Mouse (Mus musculus) macrophage (primary cell): ENCODE results near the gene Ppp1r3g. TPM values are rescaled to one million over a fixed set of nuclear protein-coding genes. Genes with fewer than 3 reads are reported as not detected.
A peak's percentile ranks its signal among the peaks of the same experiment; 100 is the strongest.

Source experiments
- H3K27ac ChIP-seq: fragments of 350-480 bp; formaldehyde crosslinking; 2 replicates; pipeline ENCODE4 v1.9.0; 2021
- H3K36me3 ChIP-seq: fragments of 350-480 bp; formaldehyde crosslinking; 2 replicates; pipeline ENCODE4 v1.9.0; 2021; ENCODE audit errors: inconsistent target
- H3K4me3 ChIP-seq: fragments of 350-480 bp; formaldehyde crosslinking; 2 replicates; pipeline ENCODE4 v1.9.0; 2021; ENCODE audit errors: inconsistent target
- H3K79me2 ChIP-seq: fragments of 350-480 bp; formaldehyde crosslinking; 2 replicates; pipeline ENCODE4 v1.9.0; 2021; ENCODE audit errors: inconsistent target
- WGBS: methylation state at CpG from one replicate; pipeline ENCODE4 v1.1.7; 2026; ENCODE audit warnings: inconsistent platforms; ENCODE audit not compliant: missing documents; 5-methylcytosine and 5-hydroxymethylcytosine counted together
- polyA plus RNA-seq: library from polyadenylated mRNA; stranded (reverse); fragments of 250-400 nt; gene quantifications from 3 replicates; pipeline ENCODE4 v1.2.4, GENCODE M21; 2018; ENCODE audit warnings: inconsistent platforms
- total RNA-seq, 78 experiments: library from RNA; depleted of rRNA; stranded (reverse); fragments of 250-400 nt; gene quantifications; 1 replicate in 9 of 78; 2 replicates in 24 of 78; 3 replicates in 43 of 78; 4 replicates in 2 of 78; pipeline ENCODE4 v1.2.4; 2018; ENCODE audit warnings: inconsistent platforms in 56 of 78

Ppp1r3g gene
- not detected for total RNA-seq (2018; cell fraction: chromatin; rRNA removed)
- not detected for total RNA-seq (2018; cell fraction: cytosol; rRNA removed)
- not detected for total RNA-seq (2018; cell fraction: nucleus; rRNA removed)
- not detected in 3 replicates for polyA plus RNA-seq

- H3K79me2 ChIP-seq: no peaks in the 10 kb centered on the region
- no peak within 1 kb of the TSS for H3K27ac ChIP-seq
- WGBS: 100% methylated on average over 1 of the region's 1 CpGs
- no peaks in the 10 kb centered on the region for H3K36me3 ChIP-seq
- H3K4me3 ChIP-seq: no peak within 1 kb of the TSS
Measured at GRCm38 (mm10) chr13:35958539-35958938, at the start of gene Ppp1r3g. TSS of gene Ppp1r3g (plus strand) at chr13:35958839.

DNA sequence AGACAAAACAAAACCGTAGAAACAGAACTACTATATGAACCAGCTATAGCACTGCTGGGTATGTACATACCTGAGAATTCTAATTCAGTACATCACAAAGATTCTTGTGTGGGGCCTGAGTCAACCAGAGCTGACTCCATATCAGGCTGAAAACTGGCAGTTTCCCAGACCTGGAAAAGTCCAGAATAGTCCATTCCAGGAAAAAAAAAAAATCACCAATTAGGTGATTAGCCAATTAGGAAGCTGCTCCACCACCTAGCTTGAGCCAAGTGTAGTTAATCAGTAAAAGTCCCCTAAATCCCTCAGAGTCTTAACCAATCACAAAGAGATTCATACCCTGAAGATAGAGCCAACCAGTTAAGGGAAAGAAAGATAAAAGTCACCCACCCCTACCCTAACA is 47.2 kb upstream of the Ppp1r3g start:
- no peaks in the 10 kb centered on the region for H3K36me3 ChIP-seq
- H3K79me2 ChIP-seq: no peaks in the 10 kb centered on the region
- WGBS: 100% methylated on average over 1 of the region's 1 CpGs
- H3K4me3 ChIP-seq: no peak overlapping the region
- no peak overlapping the region for H3K27ac ChIP-seq

- H3K36me3 ChIP-seq: no peaks in the 10 kb centered on the region
- H3K4me3 ChIP-seq: no peak overlapping the region
- WGBS: 94% methylated on average over 2 of the region's 2 CpGs
- H3K79me2 ChIP-seq: no peaks in the 10 kb centered on the region
- H3K27ac ChIP-seq: no peak overlapping the region
Measured at GRCm38 (mm10) chr13:35937991-35938390, 20.6 kb upstream of the Ppp1r3g start.

DNA sequence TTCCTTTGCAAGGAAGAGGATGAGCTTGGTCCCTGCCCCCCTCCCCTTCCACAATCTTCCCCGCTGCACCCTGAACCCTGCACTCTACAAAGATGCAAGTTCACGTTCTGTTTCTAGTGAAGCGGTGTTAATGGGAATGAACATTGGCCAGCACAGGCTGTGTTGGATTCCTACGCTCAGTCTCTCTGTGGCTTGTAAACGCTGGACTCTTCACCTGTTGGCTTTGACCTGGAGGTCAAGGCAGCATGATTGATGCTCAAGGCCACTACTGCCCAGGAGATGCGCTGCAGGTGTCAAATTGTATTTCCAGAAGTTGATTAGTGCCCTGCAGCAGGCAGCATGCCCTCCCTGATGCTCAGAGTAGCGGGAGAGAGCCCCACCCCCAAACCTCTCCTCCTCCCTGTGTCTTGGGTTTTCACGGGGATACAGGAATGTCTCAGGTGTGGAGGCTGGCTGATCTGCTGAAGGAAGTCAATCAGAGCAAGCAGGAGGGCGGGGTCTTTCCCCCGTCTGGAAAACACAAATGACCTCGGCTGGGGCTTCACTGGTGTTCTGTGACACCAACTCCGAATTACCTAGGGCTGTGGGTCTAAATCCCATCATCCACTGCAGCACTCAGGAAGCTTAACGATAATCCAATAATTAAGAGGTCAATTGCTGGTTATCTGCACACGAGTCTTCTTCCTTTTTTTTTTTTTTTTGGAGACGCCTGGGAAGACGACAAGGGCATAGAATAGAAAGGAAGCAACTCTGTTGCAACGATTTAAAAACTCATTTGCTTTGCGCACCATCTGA is 18.6 kb upstream of the Ppp1r3g start:
- no peaks in the 10 kb centered on the region for H3K36me3 ChIP-seq
- H3K4me3 ChIP-seq: no peak overlapping the region
- WGBS: 75% methylated on average over 18 of the region's 18 CpGs
- H3K27ac ChIP-seq: no peak overlapping the region
- H3K79me2 ChIP-seq: no peaks in the 10 kb centered on the region

- WGBS: 10% methylated on average over 5 of the region's 5 CpGs
- Histone ChIP-seq H3K79me2 (no peaks in the 10 kb centered on the region), H3K4me3 (no peak overlapping the region), H3K36me3 (no peaks in the 10 kb centered on the region), H3K27ac (no peak overlapping the region)
Measured at GRCm38 (mm10) chr13:35940934-35941333, 17.7 kb upstream of the Ppp1r3g start.

- Histone ChIP-seq H3K27ac (no peak overlapping the region), H3K4me3 (no peak overlapping the region), H3K36me3 (no peaks in the 10 kb centered on the region), H3K79me2 (no peaks in the 10 kb centered on the region)
- 81% methylated on average over 20 of the region's 20 CpGs for WGBS
Measured at GRCm38 (mm10) chr13:35946659-35947353, 11.8 kb upstream of the Ppp1r3g start.

DNA sequence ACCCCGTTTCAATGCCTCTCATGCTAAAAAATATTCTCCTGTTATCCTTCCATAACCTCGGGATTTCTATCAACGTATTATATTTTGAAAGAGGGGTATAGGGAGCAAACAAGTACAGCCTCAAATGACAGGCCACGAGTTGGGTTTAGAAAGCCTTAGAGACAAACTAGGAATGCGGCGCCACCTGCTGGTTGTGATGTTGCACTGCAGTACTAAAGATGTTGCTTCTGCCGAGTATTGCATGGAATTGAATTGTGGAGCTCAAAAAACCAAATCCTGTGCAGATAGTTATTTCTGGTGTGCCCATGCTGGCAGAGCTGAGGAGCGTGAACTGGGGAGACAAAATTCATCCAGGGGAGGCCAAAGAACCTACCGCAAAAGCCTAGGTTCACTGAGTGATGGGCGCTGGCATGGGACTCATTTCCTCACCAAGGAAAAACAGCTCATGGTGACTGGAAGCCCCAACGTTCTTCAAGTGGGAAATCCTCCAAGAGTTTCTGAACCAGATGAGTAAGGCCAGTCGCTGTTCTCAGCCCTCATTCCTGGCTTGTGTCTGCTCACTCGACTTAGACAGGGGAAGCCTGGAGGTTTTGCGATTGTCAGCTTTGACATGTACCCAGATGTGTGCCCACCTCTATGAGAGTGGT is 11.2 kb upstream of the Ppp1r3g start:
- Histone ChIP-seq H3K27ac (no peak overlapping the region), H3K79me2 (no peaks in the 10 kb centered on the region), H3K36me3 (no peaks in the 10 kb centered on the region), H3K4me3 (no peak overlapping the region)
- 23% methylated on average over 14 of the region's 14 CpGs for WGBS

- H3K36me3 ChIP-seq: no peaks in the 10 kb centered on the region
Measured at GRCm38 (mm10) chr13:35949814-35950455, 8.7 kb upstream of the Ppp1r3g start.

GRCm38 (mm10) chr13:35959391-35960067 is 890 bp downstream of the Ppp1r3g start:
- no peak overlapping the region for H3K4me3 ChIP-seq
- no peaks in the 10 kb centered on the region for H3K79me2 ChIP-seq
- H3K36me3 ChIP-seq: no peaks in the 10 kb centered on the region
- no peak overlapping the region for H3K27ac ChIP-seq
- 89% methylated on average over 12 of the region's 12 CpGs for WGBS

More at GRCm38 (mm10) chr13:35949814-35950455, 8.7 kb upstream of the Ppp1r3g start:
- no peak overlapping the region for H3K4me3 ChIP-seq
- 51% methylated on average over 17 of the region's 17 CpGs for WGBS
- peak overlapping the region; percentile 25; the same call in 1 of the 2 replicates for H3K27ac ChIP-seq
- H3K79me2 ChIP-seq: no peaks in the 10 kb centered on the region

DNA sequence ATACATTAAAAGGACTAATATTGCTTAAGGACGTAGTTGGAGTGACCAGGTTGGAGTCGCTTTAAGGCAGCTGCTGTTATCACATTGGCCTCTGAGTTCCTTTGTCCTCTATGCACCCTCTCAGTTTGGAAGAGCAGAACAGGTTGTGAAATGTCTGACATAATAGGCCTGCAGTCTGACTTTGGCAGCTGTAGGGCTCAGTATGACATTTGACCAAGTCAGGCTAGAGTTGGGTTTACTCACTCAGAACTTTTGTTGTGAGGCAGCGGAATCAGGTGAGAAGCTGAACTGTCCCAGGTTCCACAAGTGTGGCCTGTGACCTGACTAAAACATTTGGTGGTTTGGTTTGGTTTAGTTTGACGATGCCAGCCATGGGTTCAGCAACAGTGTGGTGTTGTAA is 4.9 kb downstream of the Ppp1r3g start:
- H3K79me2 ChIP-seq: no peaks in the 10 kb centered on the region
- no peak overlapping the region for H3K4me3 ChIP-seq
- WGBS: 90% methylated on average over 4 of the region's 4 CpGs
- H3K36me3 ChIP-seq: no peaks in the 10 kb centered on the region
- H3K27ac ChIP-seq: no peak overlapping the region

GRCm38 (mm10) chr13:35967690-35968089 is 9.1 kb downstream of the Ppp1r3g start:
- no peak overlapping the region for H3K4me3 ChIP-seq
- H3K27ac ChIP-seq: no peak overlapping the region
- 38% methylated on average over 15 of the region's 15 CpGs for WGBS
- H3K36me3 ChIP-seq: no peaks in the 10 kb centered on the region
- no peaks in the 10 kb centered on the region for H3K79me2 ChIP-seq

GRCm38 (mm10) chr13:35968131-35968718 is 9.6 kb downstream of the Ppp1r3g start:
- H3K4me3 ChIP-seq: peak overlapping the region; percentile 8; the same call in 1 of the 2 replicates
- 2% methylated on average over 38 of the region's 38 CpGs for WGBS
- H3K27ac ChIP-seq: no peak overlapping the region
- no peaks in the 10 kb centered on the region for H3K36me3 ChIP-seq
- H3K79me2 ChIP-seq: no peaks in the 10 kb centered on the region

DNA sequence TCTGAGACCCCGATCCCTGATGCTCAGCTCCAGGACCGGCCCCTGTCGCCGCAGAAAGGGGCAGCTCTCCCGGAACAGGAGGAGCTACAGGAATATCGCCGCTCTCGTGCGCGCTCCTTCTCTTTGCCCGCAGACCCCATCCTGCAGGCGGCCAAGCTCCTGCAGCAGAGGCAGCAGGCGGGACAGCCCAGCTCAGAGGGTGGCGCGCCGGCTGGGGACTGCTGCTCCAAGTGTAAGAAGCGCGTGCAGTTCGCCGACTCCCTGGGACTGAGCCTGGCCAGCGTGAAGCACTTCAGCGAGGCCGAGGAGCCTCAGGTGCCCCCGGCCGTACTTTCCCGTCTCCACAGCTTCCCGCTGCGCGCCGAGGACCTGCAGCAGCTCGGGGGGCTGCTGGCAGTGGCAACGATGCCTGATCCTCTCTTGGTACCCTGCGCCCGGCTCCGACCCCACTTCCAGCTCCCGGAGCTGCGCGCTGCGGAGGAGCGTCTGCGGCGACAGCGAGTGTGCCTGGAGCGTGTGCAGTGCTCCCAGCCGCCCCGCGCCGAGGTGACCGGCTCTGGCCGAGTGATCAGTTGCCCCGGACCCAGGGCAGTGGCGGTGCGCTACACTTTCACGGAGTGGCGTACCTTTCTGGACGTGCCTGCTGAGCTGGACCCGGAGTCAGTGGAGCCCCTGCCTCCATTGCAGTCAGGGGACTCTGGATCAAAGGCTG is 10.2 kb downstream of the Ppp1r3g start:
- Histone ChIP-seq H3K79me2 (no peaks in the 10 kb centered on the region), H3K27ac (no peak overlapping the region), H3K4me3 (peak overlapping the region; percentile 8; the same call in 1 of the 2 replicates), H3K36me3 (no peaks in the 10 kb centered on the region)
- 3% methylated on average over 56 of the region's 57 CpGs for WGBS
